Mouse (Mus musculus) ES-E14 (cell line): ENCODE data around the gene Erc2. TPM values are rescaled to one million over a fixed set of nuclear protein-coding genes. Genes with fewer than 3 reads are reported as not detected.

Experiments used
- DNase-seq: peaks from one replicate; pipeline ENCODE4 v3.0.0-alpha.2; 2013; ENCODE audit warnings: low read depth, low spot score
- H3K27ac ChIP-seq: 2 replicates; pipeline ENCODE4 v1.5.1; 2012; ENCODE audit warnings: low read depth, mild to moderate bottlenecking, low read length, moderate library complexity, mixed read lengths; ENCODE audit not compliant: poor library complexity, insufficient read depth, severe bottlenecking
- H3K36me3 ChIP-seq: 2 replicates; pipeline ENCODE4 v1.6.1; 2012; ENCODE audit warnings: mild to moderate bottlenecking, low read length, moderate library complexity, mixed read lengths; ENCODE audit not compliant: control insufficient read depth, poor library complexity, insufficient read depth, severe bottlenecking
- H3K4me1 ChIP-seq, 2 experiments: fragments of 150-350 bp in 1 of 2; sonication (generic) in 1 of 2; 2 replicates each; pipeline ENCODE4 v1.6.1; 2012; ENCODE audit warnings: low read length in 2 of 2, mild to moderate bottlenecking in 1 of 2, mixed read lengths in 1 of 2; ENCODE audit not compliant: control insufficient read depth in 2 of 2, insufficient read depth in 2 of 2, poor library complexity in 1 of 2
- H3K4me3 ChIP-seq, 2 experiments: fragments of 150-350 bp in 1 of 2; sonication (generic) in 1 of 2; 2 replicates each; pipeline ENCODE4 v1.5.1; 2012; ENCODE audit warnings: low read length in 2 of 2, low read depth in 1 of 2, mild to moderate bottlenecking in 1 of 2, mixed read lengths in 1 of 2; ENCODE audit not compliant: insufficient read depth in 1 of 2, poor library complexity in 1 of 2, severe bottlenecking in 1 of 2
- H3K9ac ChIP-seq: 2 replicates; pipeline ENCODE4 v1.6.1; 2012; ENCODE audit warnings: low read depth, mild to moderate bottlenecking, low read length, mixed read lengths; ENCODE audit not compliant: poor library complexity, insufficient read depth, severe bottlenecking
- H3K9me3 ChIP-seq: fragments of 150-350 bp; sonication (generic); 2 replicates; pipeline ENCODE4 v1.6.1; 2012; ENCODE audit warnings: low read depth, mild to moderate bottlenecking, low read length; ENCODE audit not compliant: control insufficient read depth, insufficient read depth
- CHD2 ChIP-seq: IDR thresholded peaks from 2 replicates; pipeline ENCODE4 v1.6.1; 2014; ENCODE audit warnings: mild to moderate bottlenecking, low read depth, low read length, inconsistent platforms
- HCFC1 ChIP-seq: IDR thresholded peaks from 2 replicates; pipeline ENCODE4 v1.6.1; 2012; ENCODE audit warnings: low read length, inconsistent platforms, borderline replicate concordance; ENCODE audit not compliant: insufficient read depth
- MAFK ChIP-seq: IDR thresholded peaks from 2 replicates; pipeline ENCODE4 v1.6.1; 2014; ENCODE audit warnings: mild to moderate bottlenecking, low read depth, low read length, inconsistent platforms; ENCODE audit not compliant: insufficient read depth
- ZC3H11A ChIP-seq: IDR thresholded peaks from 2 replicates; pipeline ENCODE4 v1.6.1; 2012; ENCODE audit warnings: low read depth, mild to moderate bottlenecking, inconsistent platforms, low read length, borderline replicate concordance
- ZNF384 ChIP-seq: IDR thresholded peaks from 2 replicates; pipeline ENCODE4 v1.6.1; 2012; ENCODE audit warnings: low read depth, low read length, inconsistent platforms
- in situ Hi-C, 2 experiments: fragments of 600-800 bp; cut with MboI; formaldehyde crosslinking; loops; one replicate each; pipeline ENCODE4 v1.15.1; 2025; ENCODE audit warnings: low sequenced_read_pairs in 2 of 2, inconsistent platforms in 1 of 2; ENCODE audit not compliant: unreplicated experiment in 2 of 2
- total RNA-seq: library from RNA; depleted of rRNA; stranded (reverse); fragments of 300-350 nt; gene quantifications from 2 replicates; pipeline ENCODE4 v1.2.3, GENCODE M21; 2012

Erc2 gene
- total RNA-seq, 1 experiment: 9.1 TPM

DNA sequence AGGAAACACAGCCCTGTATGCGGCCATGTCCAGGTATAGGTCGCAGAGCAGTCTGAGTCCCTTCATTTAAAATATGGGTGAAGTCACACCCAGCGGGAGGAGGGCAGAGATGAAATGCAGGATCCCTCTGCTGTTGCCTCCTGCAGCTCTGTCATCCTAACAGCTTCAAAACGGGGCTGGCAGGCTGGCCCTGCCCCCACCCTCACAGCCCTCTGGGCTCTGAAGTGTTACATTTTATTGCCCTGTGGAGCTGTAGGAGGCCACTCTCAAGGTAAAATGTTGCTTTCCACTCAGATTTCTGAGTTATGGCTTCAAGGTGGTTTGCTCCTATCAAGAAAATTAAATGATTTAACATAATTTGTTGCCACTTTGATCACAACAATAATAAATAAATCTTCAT is 847.5 kb downstream of the Erc2 start:
- Histone ChIP-seq H3K4me1 (0 out of 4 replicates have a peak, but pooled peaks cover 0 to 2% of the 10 kb centered on the region in 2 experiments), H3K4me3 (no peak overlapping the region), H3K36me3 (no peaks in the 10 kb centered on the region), H3K9ac (no peak overlapping the region), H3K9me3 (no peaks in the 10 kb centered on the region), H3K27ac (no peak overlapping the region)
- in situ Hi-C loops: no loop called here
- no peak for TF ChIP-seq HCFC1
- no peak for TF ChIP-seq MAFK
- TF ChIP-seq ZC3H11A: no peak
- no peak for TF ChIP-seq ZNF384
- no peak for TF ChIP-seq CHD2
- DNase-seq: no peak

DNA sequence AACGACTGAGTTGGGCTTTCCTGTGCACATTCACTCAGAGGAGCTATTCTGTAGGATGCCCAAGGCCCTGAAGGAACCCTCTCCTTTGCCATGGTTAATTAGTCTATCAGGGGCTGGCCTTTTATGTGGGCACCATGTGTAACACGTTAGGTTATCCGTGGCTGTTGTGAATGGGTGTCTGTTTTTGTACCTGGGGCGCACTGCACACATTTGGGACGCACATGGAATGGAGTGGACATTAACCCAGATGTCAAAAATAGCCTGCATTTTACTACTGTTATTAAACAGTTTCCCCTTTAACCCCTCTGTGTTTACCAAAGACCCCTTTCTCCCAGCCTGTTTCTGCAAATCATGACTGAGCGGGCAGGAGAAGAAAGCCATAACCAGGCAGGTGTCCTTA is 848.0 kb downstream of the Erc2 start:
- Histone ChIP-seq H3K27ac (no peak overlapping the region), H3K4me1 (0 out of 4 replicates have a peak, but pooled peaks cover 0 to 2% of the 10 kb centered on the region in 2 experiments), H3K4me3 (no peak overlapping the region), H3K9ac (no peak overlapping the region), H3K36me3 (no peaks in the 10 kb centered on the region), H3K9me3 (no peaks in the 10 kb centered on the region)
- in situ Hi-C loops: no loop called here
- no peak for TF ChIP-seq HCFC1
- TF ChIP-seq ZC3H11A: no peak
- no peak for TF ChIP-seq CHD2
- no peak for TF ChIP-seq MAFK
- no peak for TF ChIP-seq ZNF384
- DNase-seq: no peak

DNA sequence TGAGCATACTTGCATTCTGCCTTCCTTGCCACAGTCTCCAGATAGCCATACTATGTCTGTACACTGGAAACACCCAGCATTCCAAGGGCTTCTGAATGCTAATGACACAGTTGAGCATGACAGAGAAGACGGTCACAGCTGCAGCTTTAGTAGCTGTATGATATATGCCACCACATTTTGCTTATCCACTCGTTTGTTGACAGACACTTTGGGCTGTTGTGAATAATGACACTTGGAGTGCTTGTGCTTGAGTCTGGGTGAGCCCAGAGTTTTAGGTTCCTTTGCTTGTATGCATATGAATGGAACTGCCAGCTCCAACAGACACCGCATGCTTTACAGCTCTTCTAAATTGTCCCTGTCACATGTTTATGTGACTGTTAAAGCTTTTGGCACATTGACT is 852.8 kb downstream of the Erc2 start:
- Histone ChIP-seq H3K27ac (no peak overlapping the region), H3K9me3 (no peaks in the 10 kb centered on the region), H3K4me3 (no peak overlapping the region), H3K4me1 (0 out of 4 replicates have a peak, but pooled peaks cover 0 to 2% of the 10 kb centered on the region in 2 experiments), H3K9ac (no peak overlapping the region), H3K36me3 (no peaks in the 10 kb centered on the region)
- no peak for TF ChIP-seq CHD2
- no peak for TF ChIP-seq HCFC1
- TF ChIP-seq ZC3H11A: no peak
- no peak for TF ChIP-seq ZNF384
- TF ChIP-seq MAFK: no peak
- in situ Hi-C loops: loop anchor here in 1 of 2 experiments (25.0 kb wide), 1 partner anchor 663 kb away; no protein-coding TSS in a partner anchor
- no peak for DNase-seq

DNA sequence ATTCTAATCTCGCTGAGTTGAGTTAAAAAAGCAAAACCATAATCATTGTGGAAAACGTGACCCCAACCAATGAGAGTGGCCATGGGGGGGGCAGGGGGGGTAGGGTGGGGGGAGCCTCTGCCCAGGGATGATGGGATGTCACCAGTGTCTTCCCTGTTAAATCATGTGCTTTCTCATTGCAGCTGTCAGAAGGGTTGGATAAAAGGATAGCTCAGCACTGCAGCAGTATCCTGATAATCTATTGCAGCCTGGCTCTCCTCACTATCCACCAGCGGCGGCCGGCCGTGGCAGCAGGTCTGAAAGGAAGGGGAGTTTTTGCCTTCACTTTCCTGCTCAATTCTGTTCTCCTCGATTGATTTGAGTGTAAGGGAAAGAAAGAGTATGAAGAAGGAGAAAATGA is 853.2 kb downstream of the Erc2 start:
- H3K4me1 ChIP-seq: 0 out of 4 replicates have a peak, but pooled peaks cover 0 to 2% of the 10 kb centered on the region in 2 experiments
- H3K9ac ChIP-seq: no peak overlapping the region
- in situ Hi-C loops: loop anchor here in 1 of 2 experiments (25.0 kb wide), 1 partner anchor 663 kb away; no protein-coding TSS in a partner anchor
- TF ChIP-seq ZNF384: no peak
- TF ChIP-seq CHD2: no peak
- TF ChIP-seq MAFK: no peak
- TF ChIP-seq HCFC1: no peak
- TF ChIP-seq ZC3H11A: no peak
- no peaks in the 10 kb centered on the region for H3K36me3 ChIP-seq
- H3K4me3 ChIP-seq: no peak overlapping the region
- no peak overlapping the region for H3K27ac ChIP-seq
- no peak for DNase-seq
- no peaks in the 10 kb centered on the region for H3K9me3 ChIP-seq

DNA sequence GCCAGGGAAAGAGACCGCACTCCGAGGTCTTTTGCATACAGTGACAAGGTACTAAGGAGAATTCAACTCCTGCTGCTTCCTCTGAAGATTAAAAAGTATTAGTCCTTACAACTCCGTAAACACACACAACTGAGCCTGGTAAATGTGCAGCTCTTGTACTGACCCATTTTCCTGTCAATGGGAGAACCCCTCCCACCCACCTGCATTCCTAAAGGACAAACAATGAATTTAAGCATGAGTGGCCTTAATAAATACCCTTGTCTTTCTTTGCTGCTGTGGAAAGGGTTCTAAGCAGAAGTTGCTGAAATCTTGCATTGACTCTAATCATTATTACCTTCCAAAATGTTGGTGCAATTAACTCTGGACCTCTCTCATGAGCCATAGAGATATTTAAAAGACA is 854.5 kb downstream of the Erc2 start:
- in situ Hi-C loops: loop anchor here in 1 of 2 experiments (25.0 kb wide), 1 partner anchor 664 kb away; no protein-coding TSS in a partner anchor
- TF ChIP-seq HCFC1: no peak
- no peak for TF ChIP-seq MAFK
- TF ChIP-seq ZNF384: no peak
- no peak for TF ChIP-seq CHD2
- Histone ChIP-seq H3K9me3 (no peaks in the 10 kb centered on the region), H3K4me1 (no peaks in the 10 kb centered on the region), H3K36me3 (no peaks in the 10 kb centered on the region), H3K27ac (no peak overlapping the region), H3K4me3 (no peak overlapping the region), H3K9ac (no peak overlapping the region)
- no peak for DNase-seq
